Mouse (Mus musculus): ENCODE measurements around the gene Gm5134.
"Not testable (repeated sequence)": the region's sequence is repeated elsewhere in the genome, so short reads cannot be mapped to it uniquely, and the experiment has no call there.

Gene Gm5134

DNA sequence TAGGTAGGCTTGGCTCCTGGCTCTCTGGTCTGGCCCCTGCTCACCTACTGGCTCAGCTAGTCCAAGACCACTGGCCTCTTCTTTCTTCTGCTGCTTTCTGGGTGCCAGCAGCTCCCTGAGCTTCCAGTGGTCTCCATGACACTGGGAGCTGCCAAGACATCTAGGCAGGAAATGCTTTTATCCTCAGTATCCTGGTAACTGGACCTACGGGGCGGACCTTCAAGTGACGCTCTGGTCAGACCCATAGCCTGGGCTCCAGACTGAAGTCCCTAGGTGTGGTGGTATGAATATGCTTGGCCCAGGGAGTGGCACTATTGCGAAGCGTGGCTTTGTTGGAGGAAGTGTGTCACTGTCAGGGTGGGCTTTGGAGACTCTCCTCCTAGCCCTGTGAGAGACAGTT is 13.8 kb upstream of the Gm5134 start, which contains the start of gene Gm867:
Gm867 (minus strand) TSS at position 153 of the 400 bp plus-strand sequence.
- no peak for DNase-seq

DNA sequence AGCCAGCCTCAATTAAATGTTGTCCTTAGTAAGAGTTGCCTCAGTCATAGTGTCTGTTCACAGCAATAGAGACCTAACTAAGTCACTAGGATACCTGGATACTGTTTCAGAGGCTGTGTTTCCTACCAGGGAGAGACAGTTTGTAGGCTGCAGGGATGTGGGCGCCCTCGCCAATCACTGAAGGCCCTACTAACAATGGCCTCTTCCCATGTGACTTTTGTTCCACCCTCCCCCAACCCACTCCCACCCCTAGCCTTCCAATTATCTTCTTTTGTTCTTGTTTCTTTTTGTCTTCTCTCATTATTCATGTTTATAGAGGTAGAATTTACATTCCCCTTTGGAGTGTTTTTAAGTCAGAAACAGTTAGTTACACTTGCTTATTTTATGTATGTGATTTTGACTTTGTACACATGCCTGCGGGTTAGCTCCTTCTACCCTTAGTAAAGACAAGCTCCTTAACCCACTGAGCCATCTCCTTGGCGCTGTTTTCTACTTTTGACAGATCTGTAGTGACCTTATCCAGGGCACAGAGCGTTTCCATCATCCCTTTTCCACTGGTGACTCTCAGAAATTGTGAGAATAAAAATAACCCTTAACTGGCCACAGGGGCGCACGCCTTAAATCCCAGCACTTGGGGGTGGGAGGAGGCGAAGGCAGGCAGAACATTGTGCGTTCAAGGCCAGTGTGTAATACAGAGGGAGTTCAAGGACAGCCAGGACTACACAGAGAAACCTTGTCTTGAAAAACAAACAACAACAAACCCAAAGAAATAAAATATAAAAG is 13.1 kb upstream of the Gm5134 start:
- no peak for DNase-seq

DNA sequence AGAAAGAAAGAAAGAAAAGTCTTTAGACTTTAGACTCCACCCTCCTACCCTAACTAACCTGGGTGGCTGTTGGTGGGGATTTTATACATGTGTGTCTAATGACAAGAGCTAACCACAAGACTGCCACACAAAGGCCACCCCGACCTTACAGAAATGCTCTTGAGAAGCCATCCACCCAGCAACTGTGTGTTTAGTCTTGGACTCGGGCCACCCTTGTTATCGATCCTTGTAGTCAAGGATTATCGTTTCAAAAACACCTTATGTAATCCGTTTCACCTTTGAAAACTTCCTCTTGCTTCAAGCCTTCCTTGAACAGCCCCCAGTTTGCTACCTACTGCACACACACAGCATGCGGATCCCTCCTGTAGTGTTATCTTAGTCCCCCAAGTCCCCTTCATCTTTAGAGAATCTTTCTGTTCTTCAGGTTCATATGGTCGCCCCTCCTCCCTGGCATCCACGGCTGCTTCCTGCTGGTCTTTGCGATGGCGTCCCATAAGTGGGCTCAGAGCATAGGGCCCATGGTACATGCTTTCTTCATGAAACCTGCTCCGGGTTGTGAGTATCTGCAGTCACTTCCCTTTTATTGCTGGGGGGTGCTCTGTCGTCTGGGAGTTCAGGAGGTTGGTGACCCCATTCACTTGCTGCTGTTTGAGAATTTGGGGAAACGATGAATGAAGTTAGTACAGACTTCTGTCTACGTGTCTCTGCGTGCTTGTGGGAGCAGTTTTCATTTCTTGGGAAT is 11.4 kb upstream of the Gm5134 start, which contains the start of gene Vpreb3:
Vpreb3 (plus strand) TSS at position 322 of the 742 bp plus-strand sequence.
- peak; percentile 37 to 68 for DNase-seq

DNA sequence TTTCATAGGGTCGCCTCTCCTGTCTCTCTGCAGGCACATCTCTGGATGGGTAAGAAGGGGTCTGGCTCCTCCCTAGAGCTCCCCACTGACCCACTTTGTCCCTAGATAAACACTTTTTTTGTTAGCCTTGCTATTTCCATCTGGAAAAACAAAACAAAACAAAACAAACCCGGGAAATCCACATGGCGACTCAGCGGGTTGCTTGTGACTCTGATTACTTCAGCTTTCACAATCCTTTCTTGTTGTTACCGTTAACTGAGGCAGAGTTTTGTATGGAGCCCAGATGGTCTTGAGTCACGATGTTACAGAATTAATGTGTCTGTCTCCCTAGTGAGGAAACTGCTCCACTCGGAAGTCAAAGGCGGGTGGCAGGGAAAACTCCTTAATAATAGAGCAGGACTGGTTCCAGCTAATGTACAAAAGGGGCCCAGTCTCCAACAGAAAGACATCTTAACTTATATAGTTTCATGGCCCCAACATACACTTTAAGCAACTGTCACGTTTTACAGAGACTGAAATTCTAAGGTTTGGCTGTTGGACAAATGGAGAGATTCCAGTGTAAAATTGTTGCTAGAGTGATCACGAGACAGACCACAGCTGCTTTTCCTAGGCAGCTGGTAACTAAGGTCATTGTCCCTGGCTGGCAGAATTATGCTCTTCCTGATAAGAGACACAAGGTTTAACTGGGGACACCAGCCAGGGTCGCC is 10.1 kb upstream of the Gm5134 start:
- peak in 1 of 2 experiments; percentile 9 for DNase-seq

DNA sequence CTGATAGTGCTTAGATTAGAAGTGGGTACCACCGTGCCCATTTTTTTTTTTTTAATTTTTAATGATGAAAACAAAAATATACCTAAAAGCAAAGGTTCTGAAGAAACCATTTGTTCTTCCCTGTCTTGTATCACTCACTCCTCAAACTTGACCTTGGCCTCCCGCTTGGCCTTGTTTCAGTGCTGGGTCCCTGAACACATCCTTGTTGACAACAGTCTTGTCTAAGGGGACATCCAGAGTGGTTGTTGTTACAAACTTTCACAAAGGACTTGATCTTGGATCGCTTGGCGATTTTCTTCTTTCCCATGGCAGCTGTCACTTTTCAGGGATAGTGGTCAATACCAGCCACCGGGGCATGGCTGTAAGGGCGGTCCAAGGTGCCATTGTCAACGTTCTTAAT is 9.1 kb upstream of the Gm5134 start:
- DNase-seq: no peak

DNA sequence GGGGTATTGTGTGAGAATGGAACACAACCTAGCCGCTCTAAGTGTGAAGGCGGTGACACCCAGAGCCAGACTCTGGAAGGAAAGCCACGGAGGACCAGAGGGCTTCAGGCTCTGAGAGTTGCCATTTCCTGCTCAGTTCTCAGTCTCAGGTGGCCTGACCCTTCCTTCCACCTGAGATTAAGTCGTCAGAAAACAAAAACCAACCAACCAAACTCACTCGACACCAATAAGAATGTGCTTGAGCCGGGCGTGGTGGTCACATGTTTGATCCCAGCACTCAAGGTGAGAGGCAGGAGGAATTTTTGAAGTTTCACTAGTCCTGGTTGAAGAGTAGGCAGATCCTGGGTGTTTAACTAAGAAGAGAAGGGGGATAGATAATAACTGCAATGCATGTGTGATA is 8.4 kb upstream of the Gm5134 start:
- DNase-seq: peak; percentile 81 to 84

DNA sequence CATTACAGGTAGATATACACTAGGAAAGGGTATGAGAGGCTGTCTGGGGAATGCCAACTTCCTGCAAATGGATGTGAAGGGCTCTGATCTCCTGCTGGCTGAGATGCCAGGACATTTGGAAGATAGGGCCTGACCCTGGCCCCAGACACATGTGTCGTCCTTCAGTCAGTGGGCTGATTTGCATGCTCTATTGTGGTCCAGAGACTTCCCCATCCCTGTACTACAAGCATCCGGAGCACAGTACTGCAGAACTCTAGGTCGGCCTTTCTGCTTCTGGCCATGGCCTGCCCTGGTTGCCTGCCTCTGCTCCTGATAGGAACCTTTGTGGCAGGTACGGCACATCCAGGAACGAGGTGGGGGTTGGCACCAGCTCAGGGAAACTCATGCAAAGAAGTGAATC is 6.2 kb upstream of the Gm5134 start:
- DNase-seq: no peak

DNA sequence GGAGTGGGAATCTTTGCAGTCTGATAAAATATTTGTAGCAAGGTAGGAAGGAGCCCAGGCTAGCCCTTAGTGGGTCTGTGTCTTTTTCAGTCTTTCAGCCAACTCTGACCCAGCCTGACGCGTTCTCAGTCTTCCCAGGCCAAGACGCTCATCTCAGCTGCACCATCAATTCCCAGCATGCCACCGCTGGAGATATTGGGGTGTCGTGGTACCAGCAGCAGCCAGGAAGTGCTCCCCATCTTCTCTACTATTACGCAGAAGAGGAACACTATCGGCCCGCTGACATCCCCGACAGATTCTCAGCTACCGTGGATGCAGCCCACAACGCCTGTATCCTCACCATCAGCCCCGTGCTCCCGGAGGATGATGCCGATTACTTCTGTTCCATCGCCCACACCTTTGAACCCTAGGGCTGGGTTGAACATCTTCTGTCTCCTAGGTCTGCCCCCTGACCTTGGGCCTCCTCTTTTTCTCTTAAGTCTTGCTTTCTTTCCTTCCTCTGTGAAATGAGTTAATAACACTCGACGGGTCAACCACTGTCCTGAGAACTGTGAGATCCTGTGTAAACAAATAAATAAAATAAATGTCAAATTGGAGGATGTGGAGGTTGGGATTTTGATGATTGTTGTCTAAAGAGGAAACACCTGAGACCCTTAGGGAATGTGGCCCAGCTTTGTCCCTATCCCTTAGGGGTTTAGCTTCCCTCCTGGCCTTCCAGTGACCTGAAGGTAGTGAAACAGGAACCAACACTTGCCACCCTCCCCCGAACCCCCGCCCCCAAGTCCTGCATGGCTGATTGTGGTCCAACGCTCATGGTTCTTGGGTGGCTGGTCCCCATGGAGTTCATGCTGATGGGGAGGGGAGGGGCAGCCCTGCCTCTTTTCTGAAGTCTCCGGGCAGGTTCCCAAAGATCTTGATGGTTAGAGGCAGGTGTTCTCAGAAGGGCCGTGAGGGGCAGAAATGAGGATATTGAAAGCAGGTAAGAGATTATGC is 5.0 kb upstream of the Gm5134 start:
- DNase-seq: no peak

DNA sequence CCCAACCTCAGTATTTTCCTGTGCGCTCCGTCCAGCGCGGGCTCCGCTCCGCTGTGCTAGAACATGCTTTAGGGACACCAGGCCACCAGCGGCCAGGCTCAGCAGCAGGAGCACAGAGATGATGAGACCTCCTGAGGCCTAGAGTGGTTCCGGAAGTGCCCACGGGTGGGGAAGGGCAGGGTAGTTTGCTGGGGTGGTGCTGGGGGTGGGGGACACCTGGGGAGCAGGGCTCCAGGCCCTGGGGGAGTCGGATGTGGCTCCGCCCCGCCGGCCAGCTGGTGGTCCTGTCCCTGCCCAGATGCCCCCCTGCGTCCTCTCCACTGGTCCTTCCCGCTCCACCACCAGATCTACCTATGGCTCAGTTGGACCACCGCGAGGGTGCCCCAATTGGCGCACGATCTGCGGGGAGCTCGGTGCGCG is 3.5 kb upstream of the Gm5134 start:
- no peak for DNase-seq

DNA sequence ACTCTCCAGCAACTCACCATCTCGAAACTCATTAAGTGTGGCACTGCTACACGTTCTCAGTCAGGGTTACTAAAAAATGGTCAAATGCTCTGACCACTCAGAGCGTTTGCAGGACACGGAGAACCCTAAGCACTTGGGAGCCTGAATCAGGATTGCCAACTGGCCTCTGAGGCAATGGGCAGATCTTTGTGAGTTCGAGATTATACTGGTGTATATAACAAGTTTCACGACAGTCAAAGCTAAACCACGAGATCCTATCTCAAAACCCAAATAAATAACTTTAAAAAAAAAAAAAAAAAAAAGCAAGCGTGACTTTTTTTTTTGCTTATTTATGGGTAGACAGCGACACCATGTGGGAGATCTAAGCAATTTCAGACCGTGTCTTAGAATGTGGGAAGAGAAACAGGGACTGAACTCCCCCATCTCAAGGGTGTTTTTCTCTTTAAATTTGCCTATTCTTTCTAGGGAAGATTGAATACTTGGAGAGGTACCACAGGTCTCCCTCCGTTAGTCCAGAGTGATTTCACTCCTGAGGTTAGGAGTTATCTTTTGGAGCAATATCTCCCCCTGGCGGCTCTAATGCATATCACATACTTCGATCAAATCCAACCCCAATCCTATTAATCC is 2.8 kb upstream of the Gm5134 start:
- peak in 1 of 2 experiments; percentile 58 for DNase-seq

DNA sequence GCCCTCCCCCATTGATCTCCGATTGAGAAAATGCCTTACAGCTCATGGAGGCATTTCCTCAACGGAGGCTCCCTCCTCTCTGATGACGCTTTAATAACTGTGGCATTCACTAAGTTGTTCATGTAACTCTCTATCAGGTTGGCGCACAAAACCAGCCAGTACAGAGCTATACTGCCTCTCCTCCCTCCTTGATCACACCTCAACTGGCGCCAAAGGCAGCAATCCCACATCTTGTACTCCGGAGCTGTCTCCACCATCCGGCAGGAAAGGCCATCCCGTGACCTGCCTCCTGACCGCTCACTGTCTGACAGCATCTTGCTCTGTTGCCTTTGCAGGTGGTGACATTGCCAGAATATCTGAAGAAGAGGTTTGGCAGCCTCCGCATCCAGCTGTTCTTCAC is 19.5 kb downstream of the Gm5134 start:
- DNase-seq: no peak

DNA sequence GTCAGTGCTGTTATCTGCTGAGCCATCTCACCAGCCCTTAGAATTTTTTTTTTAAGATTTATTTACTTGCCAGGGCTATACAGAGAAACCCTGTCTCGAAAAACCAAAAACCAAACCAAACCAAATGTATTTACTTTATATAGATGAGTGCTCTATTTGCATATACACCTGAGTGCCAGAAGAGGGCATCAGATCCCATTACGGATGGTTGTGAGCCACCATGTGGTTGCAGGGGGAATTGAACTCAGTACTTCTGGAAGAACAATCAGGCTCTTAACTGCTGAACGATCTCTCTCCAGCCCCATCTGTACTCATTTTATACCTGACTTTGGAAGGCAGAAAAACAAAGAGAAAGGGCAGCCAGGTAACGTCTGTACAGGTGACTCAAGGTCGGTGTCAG is 20.9 kb downstream of the Gm5134 start:
- no peak for DNase-seq

DNA sequence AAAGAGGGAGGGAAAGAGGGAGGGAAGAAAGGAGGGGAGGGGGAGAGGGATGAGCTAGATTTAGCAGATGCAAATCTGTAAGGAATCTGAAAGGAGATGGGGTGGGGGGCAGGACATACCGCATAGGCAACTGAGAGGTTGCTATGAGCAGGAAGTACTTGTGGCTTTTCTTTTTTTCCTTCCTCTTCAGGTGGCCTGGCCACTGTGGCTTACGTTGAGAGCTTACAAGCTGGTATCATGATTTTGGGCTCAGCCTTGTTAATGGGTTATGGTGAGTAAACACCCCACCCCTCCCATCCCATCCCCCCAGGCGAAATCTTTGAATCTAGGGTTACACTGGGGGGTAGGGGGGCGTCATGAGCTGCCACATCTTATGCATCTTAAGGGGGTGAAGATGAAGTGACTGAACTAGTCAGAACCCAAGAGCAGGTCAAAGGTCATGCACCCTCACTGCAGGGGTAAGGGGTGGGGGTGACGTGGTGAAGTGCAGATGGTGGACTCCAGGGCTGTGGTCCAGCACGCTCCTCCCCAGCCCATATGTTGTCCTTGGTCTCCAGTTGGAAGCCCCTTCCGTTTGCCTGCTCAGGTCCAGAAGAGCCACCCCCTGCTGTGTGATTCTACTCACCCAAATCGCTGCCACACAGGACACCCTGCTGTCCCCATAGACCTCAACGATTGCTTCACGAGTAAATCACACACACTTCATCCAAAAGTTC is 24.0 kb downstream of the Gm5134 start:
- no peak for DNase-seq

DNA sequence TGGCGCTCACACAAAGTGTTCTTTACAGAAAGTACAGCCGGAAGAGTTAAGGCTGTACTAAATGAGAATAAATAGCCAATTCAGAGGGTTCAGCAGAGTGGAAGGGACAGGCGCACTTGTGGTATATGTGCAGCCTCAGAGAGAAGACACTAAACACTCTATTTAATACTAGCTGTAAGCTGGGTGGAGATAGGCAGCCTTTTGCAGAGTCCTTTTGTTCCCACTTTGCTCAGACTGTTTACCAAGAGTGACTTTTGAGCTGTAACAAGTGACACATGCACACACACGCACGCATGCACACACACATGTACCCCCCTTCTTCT is 24.5 kb downstream of the Gm5134 start:
- DNase-seq: no peak

DNA sequence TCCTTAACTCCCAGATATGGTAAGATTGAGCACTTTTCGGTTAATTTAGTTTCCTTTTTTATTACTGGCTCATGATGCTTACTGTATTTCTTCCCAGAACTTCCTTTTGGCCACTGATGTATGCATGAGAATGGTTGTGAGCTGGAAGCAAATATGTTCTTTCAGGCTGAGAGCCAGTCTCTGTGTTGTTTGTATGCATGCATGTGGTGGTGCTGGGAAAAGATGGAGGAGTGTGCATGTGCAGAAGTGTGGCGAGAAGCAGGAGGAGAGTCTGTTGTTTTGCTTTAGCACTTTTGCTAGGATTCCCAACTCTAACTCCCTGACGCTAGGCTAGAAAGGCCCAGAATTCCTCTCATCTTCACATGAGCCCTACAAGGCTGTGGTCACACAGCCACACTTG is 25.1 kb downstream of the Gm5134 start:
- DNase-seq: no peak

DNA sequence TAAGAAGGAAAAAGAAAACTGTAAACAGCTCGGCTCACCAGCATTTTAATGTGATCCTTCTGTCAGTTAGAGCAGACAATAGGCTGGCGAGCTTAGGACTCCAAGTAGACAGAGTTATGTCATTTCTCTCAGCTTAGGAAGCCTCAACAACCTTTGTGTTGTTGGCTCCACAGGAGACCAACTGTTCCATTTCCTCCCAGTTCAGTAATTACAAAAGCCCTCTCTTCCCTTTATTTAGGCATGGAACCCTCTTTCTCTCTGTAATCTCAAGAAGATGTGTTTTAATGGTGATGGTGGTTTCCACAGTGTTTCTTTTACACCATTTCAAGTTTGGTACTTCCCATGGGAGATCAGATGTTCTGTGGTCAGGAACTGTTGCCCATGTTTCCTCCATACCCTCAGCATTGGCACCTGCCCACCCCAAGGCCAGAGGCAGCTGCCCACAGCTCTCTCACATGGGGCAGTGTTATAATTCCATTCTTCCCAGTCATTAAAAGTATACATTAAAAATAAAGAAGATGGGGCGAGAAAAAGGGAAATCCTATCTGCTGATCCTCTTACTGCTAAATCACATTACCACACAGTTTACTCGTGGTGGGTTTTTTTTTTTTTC is 36.2 kb downstream of the Gm5134 start:
- no peak for DNase-seq

DNA sequence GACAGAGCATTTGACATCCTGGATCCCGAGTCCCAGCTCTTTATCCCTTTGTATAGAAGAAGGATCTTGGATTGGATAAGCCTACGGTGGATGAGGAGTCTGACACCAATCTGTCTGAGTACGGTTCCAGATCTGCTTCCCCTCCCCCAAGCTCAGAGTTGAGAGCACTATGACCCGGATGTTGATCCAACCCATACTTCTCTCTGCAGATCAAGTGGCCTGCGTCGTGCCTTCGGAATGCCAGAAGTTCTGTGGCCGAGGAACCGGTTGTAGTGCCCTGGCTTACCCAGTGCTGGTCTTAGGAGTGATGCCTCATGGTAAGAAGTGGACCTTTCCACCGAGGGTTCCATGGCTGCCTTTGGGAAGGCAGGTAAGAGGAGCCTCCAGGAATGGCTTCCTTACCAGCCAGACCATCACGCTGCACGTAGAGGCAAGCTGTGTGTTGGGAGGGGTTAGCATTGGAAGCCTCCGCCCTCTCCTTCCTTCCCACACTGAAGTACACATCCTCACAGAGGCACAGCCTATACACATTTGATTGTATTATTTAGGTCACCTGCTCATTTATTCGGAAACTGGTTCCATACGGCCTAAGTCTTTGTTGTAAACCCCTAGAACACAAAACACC is 39.4 kb downstream of the Gm5134 start:
- no peak for DNase-seq

DNA sequence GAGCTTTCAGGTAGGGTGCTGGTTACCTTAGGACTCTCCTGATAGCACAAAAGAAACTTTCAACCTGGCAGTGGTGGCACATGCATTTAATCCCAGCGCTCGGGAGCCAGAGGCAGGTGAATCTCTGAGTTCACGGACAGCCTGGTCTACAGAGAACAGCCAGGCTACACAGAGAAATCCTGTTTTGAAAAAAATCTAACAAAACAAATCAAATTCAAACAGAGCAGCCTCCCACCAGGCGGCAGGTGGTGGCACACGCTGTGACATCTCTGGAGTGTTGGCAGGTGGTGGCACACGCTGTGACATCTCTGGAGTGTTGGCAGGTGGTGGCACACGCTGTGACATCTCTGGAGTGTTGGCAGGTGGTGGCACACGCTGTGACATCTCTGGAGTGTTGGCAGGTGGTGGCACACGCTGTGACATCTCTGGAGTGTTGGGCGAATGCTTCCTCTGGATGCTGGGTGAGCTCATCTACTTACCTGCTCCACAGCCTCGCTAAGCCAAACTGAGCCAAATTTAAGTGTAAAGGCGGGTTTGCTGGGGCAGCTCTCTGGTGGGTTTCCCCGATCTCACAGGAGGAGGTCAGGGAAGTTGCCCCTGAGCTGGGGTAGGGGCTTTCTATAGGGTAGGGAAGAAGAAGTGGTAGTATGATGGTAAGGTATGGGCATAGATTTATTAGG is 40.4 kb downstream of the Gm5134 start:
- not testable (repeated sequence) for DNase-seq

DNA sequence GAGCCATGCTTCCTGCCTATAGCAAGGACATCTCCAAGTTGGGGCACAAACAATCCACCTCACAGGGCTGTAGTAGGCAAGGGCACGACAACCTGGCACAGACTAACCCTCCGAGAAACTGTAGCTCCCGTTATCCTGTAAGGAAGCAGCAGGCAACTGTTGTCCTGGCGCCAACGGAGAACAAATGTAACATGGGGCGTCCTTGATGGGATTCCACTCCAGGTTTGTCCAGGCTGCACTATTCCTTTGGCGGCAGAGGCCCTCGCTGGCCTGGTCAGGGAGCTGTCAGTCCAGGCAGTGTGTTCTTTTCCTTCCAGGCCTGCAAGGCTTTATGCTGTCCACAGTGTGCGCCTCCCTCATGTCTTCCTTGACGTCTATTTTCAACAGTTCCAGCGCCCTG is 41.1 kb downstream of the Gm5134 start:
- DNase-seq: no peak

DNA sequence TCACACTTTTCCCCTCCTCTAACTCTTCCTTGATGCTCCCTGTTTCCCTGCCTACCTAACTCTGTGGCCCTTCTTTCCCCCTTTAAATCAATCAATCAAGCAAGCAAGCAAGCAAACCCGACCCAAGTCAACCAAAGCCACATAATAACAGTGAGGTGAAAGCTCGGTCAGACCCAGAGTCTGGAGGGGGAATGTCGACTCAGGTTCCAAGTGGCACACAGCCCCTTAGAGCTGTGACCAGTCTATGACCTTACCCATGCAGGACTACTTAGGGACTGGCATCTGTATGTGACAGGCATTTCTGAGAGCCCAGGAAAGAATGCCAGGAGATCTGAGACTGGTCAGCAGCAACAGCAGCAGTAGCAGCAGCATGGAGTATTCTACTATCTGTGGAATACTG is 42.0 kb downstream of the Gm5134 start:
- DNase-seq: no peak

Data from lung, adult 18-20 months (tissue).